Mouse (Mus musculus): ENCODE data around the gene Hras.

Gene Hras

DNA sequence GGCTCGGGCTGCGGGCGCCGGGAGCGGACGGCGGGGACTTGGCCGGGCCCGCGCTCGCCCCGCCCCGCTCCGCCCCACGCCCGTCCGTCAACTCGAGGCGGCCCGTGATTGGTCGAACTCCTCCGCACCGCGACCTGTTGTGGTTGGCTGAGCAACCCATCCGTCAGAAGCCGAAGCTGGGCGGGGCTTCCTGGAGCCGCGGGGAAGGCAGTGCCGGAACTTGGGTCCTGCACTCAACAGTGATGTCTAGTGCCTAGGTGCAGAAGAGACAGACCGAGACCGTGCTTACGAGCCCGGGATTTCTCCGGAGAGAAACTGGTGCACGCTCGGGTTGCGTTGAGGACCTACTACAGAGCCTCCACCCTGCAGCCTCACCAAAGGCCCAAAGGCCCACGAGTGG lies at the start of gene Hras, which contains the start of gene Lrrc56:
Gene Hras (minus strand): TSS at position 58 of the 400 bp plus-strand sequence.
Gene Lrrc56 (plus strand): TSS at position 210 of the 400 bp plus-strand sequence.
- peak; percentile 98 to 99 for DNase-seq

DNA sequence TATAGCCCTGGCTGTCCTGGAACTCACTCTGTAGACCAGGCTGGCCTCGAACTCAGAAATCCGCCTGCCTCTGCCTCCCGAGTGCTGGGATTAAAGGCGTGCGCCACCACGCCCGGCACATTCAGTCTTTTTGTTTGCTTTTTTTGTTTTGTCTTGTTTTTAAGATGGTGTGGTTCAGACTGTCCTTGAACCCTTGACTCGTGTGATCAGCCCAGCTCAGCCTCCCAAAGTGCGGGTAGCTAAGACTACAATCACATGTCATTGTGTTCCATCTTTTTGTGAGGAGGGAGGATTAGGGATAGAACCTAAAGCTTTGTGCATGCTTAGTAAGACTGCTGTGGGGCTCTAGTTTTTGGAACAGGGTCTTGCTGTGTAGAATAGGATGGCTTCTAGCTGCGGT lies 37.7 kb upstream of the Hras start:
- no peak for DNase-seq

DNA sequence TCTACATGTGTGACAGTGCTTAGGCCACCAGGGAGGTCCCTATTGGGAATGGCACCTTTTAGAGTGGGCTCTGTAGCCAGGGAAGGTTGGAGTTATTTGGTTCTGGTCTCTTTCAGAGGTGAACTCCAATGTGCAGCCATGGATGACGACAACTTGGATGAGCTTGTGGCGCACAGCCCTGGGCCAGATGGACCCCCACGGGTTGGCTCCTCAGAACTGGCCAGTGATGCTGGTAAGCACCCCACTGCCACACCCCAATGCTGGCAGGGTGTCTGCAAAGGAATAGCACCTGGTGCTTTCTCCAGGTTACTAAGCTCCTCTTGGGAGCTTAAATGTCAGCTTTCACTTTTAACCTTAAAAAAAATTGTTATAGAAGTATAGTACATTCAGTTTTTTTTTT lies 37.3 kb upstream of the Hras start:
- no peak for DNase-seq

DNA sequence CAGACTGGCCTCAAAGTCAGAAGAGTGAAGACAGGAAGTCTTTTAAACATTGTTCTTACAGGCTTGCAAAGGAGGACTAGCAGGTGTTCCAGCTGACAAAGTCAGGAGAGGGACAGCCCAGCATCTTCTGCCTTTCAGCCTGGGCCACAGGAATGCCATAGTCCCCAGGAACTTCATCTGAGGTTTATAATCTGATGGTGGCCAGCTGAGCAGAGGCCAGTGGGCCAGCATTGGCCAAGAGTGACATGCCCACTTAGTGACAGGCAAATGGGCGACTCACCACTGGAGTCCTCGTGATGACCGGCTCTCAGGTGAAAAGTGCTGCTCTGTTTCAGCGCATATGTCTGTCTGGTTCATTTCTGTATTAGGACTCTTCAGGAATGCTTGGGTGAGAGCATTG lies 36.8 kb upstream of the Hras start:
- no peak for DNase-seq

DNA sequence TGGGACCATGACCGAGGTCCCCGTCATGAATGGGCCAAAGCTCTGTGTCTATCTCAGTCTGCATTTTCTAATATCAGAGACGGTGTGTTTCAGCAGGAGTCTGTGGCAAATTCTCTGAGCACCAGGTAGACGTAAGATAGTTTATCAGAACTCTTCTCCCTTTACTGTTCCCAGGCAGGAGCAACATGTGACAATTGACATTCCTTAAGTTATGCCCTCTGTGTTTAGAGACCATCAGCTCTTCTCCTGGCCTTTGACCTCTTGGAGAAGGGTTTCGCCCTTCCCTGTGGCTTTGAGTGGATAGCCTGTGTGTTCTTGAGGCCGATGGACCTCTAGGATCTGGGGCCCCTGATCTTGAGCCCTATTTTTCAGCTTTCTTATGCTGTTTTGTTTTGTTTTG lies 35.9 kb upstream of the Hras start:
- no peak for DNase-seq

DNA sequence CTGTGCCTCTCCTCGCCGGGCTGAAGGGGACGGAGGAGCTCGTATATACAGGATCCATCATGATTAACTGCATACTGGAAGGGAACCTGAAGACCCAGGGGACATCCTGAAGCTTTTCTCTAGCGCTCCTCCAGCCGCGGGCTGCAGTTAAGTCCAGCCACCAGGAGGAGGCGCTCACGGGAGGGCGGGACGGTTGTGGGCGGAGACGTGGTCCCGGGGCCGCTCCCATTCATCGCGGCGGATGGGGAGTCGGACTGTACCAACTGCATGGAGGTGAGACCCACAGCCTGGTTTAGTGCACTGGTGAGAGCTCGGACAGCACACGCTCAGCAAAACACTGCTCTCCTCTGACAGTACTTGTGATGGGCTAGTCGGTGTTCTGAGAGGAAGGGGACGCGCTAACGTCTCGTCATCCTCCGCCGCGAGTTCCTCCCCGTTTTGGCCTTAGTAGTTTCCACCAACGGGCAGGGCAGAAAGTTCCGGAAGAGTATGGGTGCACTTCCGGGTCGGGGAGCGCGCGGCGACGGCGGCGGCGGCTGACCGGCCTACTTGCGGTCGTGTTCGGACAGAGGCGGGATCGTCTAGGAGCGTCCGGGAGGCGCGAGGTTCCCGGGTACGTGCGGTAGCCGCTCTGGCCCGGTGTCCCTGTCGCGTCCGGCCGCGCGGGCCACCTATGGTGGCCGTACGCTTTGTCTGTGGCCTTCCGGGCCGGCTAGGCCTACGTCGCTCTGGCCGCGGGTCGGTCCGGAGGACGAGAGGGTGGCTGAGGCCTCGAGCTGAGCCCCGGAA lies 34.7 kb upstream of the Hras start, which contains the start of gene Phrf1:
Gene Phrf1 (plus strand): TSS at position 506 of the 789 bp plus-strand sequence.
- peak; percentile 90 to 92 for DNase-seq

DNA sequence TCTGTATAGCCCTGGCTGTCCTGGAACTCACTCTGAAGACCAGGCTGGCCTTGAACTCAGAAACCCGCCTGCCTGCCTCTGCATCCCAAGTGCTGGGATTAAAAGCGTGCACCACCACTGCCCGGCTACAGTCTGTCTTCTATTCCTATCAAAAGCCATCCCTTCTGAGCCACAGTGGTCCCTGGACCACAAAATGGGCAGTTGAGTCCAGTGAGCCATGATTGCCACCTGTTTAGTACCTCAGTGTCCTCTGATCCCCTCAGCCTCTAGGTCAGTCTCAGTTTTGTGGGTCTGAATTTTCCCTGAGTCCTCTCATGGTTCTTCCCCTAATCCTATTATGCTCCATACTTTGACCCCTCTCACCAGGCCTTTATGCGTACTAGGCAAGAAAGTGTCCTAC lies 34.0 kb upstream of the Hras start:
- no peak for DNase-seq

DNA sequence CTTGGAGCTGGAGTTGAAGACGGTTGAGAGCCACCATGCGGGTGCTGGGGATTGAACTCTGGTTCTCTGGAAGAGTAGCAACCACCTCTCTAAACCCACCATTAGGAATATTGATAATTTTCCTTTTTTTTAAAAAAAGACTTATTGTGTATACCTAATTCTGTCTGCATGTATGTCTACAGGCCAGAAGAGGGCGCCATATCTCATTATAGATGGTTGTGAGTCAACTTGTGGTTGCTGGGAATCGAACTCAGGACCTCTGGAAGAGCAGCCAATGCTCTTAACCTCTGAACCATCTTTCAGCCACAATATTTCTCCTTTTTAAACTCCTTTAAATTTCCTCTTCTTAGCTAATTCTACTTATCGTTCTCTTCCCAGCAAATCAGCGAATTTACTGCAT lies 32.7 kb upstream of the Hras start:
- DNase-seq = no peak

DNA sequence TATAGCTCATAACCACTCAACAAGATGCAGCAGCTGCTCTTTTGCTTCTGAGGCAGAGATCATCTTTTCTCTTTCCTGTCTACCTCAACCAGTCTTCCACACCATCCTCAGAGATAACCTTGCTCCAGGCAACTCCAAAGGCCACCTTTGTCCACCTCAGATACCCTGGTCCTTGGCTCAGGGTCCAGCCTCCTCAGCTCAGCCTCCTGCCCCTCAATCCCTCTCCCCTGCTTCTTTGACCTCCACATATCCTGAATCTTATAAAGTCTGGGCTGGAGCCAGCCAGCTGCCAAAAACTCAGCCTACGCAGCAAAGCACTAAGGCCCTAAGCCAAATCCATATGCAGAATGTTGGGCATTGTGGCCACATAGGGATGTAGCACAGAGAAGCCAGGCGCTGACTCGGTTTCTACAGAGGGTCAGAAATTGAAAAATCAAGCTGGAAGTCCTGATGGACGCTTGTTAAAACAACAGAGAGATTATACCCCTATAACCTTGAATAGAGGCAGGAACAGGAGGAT lies 29.0 kb upstream of the Hras start:
- no peak for DNase-seq

DNA sequence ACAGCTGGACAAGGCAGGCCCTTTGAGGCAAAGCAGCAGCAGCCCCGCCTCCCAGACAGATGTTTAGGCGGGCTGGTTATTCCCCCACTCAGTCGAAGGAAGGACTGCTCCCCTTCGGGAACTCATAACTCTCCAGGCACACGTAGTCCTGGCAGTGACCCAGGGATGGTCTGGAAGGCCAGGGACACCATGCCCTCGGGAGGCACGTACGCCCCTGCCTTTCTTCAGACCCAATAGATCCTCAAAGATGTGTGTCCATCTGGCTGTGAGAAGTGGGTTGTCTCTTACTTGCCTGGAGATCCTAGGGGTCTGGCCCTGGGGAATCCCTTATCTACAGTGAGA lies 28.3 kb upstream of the Hras start:
- no peak for DNase-seq

DNA sequence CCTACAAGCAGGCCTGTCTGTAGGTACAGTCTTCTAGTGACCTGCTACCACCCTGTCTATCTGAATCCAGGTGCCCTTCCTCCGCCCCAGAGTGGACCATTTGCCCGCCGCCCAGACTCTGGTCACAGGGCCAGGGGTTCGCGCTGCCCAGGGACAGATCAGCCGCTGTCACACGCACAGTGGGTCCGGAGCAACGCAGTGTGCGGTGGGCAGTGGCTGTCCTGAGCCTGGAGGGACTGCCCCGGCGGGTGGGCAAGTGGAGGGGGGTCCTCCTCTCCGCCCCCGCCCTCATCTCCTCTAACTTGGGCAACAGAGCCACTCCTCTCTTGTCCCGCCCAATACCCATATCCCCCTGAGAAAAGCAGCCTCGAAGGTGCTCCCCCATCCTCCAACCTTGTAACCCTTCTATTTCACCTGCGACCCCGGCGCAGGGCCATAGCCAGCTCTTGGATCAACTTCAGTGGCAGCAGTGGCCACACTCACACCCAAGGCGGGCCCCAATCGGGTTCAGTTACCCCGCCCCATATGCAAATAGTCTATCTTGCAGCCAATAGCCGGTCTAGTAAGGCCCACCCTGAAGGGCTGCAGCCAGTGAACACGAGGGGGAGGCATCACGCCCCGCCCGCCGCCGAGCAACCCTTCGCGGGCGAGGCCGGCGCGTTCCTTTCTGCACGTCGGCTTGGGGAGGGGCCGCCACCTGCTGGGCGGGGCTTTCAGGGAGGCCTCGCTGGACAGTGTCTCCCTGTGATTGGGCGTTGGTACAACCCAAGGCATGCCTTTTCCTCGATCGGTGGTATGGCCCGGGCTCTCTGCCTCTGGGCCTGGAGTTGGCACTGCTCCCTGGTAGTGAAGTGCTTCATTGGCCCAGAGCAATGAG lies 27.7 kb upstream of the Hras start:
- peak; percentile 96 to 99 for DNase-seq

DNA sequence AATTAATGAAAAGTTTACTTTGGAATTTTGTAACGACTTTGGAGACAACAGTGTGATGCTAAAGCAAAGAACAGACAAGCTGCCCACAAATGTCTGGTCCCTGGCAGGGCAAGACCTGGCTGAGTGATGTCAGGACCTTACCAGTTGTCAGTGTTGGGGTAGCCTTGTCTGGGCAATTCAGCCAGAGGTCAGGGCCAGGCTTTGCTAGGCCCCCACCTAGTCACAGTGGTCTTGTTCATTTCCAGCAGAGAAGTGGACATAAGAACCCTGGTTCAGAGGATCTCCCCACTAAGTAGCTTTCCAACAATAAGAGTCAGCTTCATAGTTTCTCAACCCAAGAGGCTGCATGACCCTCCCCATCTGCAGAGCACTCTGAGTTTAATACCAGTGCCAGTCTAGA lies 26.6 kb upstream of the Hras start:
- no peak for DNase-seq

DNA sequence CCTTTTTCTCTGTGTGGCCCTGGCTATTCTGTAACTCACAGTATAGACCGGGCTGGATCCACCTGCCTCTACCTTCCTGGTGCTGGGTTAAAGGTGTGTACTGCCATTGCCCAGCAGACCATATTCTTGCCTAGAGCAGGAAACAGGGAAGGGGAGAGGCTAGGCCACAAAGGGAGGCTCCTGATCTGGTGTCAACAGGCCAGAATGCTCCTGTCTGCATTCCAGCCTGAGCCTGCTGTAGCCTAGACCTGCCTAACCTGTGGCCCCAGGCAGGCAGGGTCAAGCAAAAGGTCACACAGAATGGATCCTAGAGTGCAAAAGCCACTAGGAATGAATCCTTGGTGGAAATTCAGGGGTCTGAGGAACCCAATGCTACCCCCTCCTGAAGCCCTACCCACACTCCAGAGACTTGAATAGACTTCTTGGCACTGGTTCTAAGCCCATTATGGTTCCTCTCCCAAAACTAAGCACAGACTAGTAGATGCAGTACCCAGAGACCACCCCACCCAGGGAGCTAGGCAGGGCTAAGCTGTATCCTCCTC lies 25.8 kb upstream of the Hras start:
- DNase-seq = no peak

DNA sequence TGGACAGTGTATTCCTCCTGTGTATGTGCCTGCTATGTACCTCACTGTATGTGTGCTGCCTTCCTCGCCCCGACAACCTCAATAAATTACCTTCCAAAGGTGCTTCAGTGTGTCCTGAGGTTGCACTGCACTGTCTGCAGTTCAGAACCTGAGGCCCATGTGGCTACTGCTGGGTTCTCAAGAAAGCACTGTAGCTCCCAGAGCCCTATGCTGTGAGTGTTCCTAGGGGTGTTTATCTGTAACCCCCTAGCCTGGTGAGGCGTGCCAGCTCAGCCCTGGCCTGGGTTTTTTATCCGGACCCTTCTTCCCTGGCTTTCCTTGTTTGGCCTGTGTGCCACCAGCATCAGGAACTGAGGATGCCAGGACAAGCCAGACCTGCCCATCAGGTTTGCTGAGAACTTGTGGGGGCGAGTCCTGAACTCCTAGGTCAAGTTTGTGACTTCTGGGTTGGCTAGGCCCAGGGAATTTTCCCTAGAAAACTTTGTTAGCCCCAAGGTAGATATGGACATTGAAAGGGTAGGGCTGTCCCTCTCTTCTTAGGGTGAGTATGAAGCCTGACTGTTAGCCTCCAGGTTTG lies 24.8 kb upstream of the Hras start:
- DNase-seq = no peak

DNA sequence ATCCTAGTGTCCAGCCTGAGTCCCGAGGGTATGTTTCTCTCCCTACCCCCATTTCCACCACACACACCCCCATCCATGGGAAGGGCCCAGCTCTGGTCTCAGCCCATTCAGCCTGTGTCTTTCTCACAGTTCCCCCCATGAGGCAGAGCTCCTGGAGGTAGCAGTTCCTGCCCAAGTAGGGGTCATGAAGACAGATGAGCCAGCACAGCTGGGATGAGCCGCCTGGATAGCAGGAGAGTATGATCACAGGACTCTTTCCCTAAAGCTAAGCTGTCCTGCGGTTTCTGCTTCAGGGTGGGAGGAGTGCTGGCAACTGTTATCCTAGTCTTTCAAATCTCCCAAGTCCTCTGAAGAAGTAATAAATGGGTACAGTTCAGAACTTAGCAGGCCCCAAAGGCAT lies 24.3 kb upstream of the Hras start:
- no peak for DNase-seq

DNA sequence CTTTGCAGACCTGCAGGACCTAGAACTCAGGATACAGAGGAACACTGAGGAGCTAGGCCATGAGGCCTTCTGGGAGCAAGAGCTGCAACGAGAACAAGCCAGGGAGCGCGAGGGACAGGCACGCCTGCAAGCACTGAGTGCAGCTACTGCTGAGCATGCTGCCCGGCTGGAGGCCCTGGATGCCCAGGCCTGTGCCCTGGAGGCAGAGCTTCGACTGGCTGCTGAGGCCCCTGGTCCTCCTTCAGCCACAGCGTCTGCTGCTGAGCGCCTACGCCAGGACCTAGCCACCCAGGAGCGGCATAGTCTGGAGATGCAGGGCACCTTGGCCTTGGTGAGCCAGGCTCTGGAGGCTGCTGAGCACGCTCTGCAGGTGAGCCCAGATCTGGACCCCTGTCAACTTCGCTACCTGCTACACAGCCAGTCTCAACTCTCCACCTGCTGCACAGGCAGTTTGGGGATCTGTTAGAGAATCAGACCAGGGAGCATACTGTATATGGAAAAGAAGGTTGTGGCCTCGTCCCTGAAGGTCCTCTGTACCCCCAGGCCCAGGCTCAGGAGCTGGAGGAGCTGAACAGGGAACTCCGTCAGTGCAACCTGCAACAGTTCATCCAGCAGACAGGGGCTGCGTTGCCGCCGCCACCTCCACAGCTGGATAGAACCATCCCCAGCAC lies 23.7 kb upstream of the Hras start:
- DNase-seq = peak in 1 of 2 experiments; percentile 58

DNA sequence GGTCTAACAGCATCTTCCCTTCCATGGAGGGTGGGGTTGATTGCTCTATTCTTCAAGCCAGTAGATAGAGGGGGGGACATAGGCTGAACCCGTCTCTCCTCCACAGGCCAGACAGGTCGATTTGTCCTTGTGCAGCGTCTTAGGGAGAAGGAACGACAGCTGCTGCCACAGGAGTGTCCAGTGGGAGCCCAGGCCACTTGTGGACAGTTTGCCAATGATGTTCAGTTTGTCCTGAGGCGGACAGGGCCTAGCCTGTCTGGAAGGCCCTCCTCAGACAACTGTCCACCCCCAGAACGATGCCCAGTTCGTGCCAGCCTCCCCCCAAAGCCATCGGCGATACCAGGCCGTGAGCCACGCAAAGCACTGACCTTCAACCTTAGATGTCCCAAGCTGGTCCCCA lies 23.1 kb upstream of the Hras start:
- no peak for DNase-seq

DNA sequence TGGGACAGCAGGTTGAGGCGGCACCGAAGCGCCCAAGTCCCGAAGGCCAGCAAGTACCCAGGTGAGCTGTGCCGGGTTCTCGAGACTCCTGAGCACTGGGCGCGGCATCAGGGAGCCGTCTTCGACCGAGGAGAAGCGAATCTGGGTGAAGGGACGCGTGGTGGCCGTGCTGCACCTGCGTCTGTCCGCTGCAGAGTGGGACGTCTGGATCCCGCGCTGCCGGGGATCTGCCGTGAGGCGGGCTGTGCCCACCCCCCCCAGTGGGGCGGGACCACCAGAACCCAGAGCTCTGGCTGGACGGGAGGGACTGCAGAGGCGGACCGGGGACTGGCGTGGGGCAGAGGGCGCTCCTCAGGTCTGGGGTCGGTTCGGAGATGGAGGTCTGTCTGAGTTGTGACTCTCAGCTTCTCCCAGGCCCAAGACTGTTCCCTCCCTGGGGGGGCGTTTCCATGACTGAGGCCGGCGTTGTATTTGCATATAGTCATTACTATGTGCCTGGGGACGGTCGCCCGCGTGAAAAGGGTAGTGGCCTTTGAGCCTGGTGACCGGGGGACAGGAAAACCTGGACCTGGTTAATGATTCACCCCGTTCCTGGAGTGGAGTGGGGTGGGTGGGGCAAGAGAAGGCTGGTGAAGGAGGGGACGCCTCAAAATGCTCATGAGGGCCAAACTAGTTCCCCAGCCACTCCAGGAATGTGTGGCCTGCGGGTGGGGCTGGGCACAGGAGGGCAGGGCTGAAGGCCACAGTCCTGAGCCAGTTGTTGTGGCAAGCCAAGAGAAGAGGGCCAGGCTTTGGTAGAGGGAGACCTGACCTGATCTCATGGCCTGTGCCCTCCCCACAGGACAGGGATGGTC lies 22.3 kb upstream of the Hras start:
- DNase-seq = peak; percentile 92 to 97

DNA sequence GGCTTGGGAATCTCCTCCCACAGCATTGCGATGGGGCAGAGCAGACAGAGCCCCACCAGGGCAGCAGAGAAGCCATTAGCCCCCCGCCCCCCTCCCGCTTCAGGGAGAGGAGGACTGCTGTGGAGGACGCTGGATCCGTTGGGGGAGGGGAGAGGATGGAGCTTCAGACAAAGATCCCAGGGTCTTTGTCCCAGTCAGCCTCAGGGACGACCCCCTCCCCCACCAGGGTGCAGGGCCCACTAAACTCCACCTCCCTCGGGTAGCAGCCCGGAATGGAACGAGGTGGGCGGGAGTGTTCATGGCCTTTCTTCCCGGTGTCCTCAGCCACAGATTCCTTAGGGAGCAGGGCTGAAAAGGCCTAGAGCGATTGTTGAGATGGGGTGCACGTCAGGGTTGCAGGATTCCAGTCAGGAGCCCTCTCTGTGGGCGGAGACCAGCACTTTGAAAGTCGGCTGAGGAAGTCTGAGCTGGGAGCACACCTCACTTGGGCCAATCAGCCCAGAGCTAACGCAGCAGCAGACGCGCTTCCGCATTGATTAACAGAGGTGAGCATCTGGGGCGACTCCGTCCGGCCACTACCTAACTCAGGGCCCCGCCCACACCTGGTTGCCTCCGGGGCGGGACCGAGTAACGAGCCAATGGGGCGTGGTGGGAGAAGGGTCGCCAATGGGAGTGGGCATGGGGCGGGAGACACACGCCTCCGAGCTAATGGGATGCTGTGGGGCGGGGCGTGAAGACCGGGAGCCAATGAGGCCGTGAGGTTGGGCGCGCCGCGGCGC lies 21.5 kb upstream of the Hras start, which contains the start of gene Rassf7:
Gene Rassf7 (plus strand): TSS at position 760 of the 779 bp plus-strand sequence.
- DNase-seq = peak; percentile 98 to 99

DNA sequence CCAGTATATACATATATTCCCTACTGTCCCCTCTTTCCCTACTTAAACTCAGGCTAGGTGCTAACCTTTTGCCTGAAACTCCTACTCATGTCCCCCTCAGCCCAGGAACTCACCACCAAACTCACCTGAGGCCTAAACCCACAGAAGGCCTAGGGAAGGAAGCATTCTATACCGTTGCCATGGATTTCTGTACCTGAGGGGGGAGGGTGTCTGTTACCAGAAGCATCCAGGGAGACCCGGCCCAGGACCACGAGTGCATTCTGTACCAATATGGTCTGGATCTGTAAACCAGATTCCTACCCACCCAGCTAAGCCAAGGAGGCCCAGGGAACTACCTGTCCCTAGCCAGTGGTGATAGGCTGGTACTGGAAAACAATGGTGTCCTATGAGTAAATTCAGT lies 20.5 kb upstream of the Hras start:
- DNase-seq = no peak

Data from kidney, postnatal 25 days (tissue).